Mouse (Mus musculus) hindbrain, embryonic 15.5 days (tissue): ENCODE data around the gene Olfr1029. TPM values are rescaled to one million over a fixed set of nuclear protein-coding genes. Genes with fewer than 3 reads are reported as not detected.
A peak's percentile ranks its signal among the peaks of the same experiment; 100 is the strongest.
"Not testable (repeated sequence)": the region's sequence is repeated elsewhere in the genome, so short reads cannot be mapped to it uniquely, and the experiment has no call there.

Source experiments
- ATAC-seq: fragments of 200-750 bp; cut with Nextera tagmentation; 2 replicates; pipeline ENCODE4 v1.8.0; 2017; ENCODE audit warnings: low read depth, moderate number of reproducible peaks, moderate TSS enrichment; ENCODE audit not compliant: low FRiP score
- H3K27ac ChIP-seq: fragments of 300-500 bp; sonication (generic); replicated peaks from 2 replicates; pipeline ENCODE4 v1.5.1; 2015; ENCODE audit warnings: mild to moderate bottlenecking, inconsistent platforms
- H3K27me3 ChIP-seq: fragments of 300-500 bp; sonication (generic); 2 replicates; pipeline ENCODE4 v1.6.1; 2015; ENCODE audit warnings: control low read depth, inconsistent platforms
- H3K36me3 ChIP-seq: fragments of 300-500 bp; sonication (generic); 2 replicates; pipeline ENCODE4 v1.6.1; 2015; ENCODE audit warnings: control low read depth, inconsistent platforms
- H3K4me1 ChIP-seq: fragments of 300-500 bp; sonication (generic); replicated peaks from 2 replicates; pipeline ENCODE4 v1.6.1; 2015; ENCODE audit warnings: control low read depth, inconsistent platforms
- H3K4me2 ChIP-seq: fragments of 300-500 bp; sonication (generic); 2 replicates; pipeline ENCODE4 v1.6.1; 2015; ENCODE audit warnings: moderate library complexity, mild to moderate bottlenecking, inconsistent platforms
- H3K4me3 ChIP-seq: fragments of 300-500 bp; sonication (generic); 2 replicates; pipeline ENCODE4 v1.5.1; 2015; ENCODE audit warnings: mild to moderate bottlenecking, inconsistent platforms
- H3K9ac ChIP-seq: fragments of 300-500 bp; sonication (generic); 2 replicates; pipeline ENCODE4 v1.6.1; 2015; ENCODE audit warnings: inconsistent platforms
- H3K9me3 ChIP-seq: fragments of 300-500 bp; sonication (generic); 2 replicates; pipeline ENCODE4 v1.6.1; 2016; ENCODE audit warnings: control low read depth, inconsistent platforms
- WGBS: fragments of 180-500 bp; shearing (Covaris S2); methylation state at CpG from one replicate; pipeline ENCODE4 v1.1.7; 2015; 5-methylcytosine and 5-hydroxymethylcytosine counted together
- polyA plus RNA-seq: library from polyadenylated mRNA; unstranded; fragments of >200 nt; fragmentation: Nextera tagmentation; extraction: Ambion mirVana; gene quantifications from 2 replicates; pipeline ENCODE4 v1.2.1, GENCODE M21; 2015

Gene Olfr1029
- polyA plus RNA-seq, result not detected in 2 replicates

- Histone ChIP-seq H3K4me1 (no peaks in the 10 kb centered on the region), H3K9ac (no peak within 1 kb of the TSS), H3K27me3 (no peaks in the 10 kb centered on the region), H3K27ac (no peak within 1 kb of the TSS), H3K36me3 (no peaks in the 10 kb centered on the region), H3K4me2 (no peak within 1 kb of the TSS), H3K9me3 (no peaks in the 10 kb centered on the region), H3K4me3 (no peak within 1 kb of the TSS)
- WGBS, result 80% methylated on average over 2 of the region's 2 CpGs
- no peak for ATAC-seq
These were observed at the start of gene Olfr1029 for GRCm38 (mm10) chr2:85973595-85973994. TSS of gene Olfr1029 (plus strand) at chr2:85973895.

GRCm38 (mm10) chr2:85950137-85950536 lies 23.6 kb upstream of the Olfr1029 start, which contains the start of gene Olfr1028:
TSS of gene Olfr1028 (plus strand) at chr2:85950437.
- H3K36me3 ChIP-seq, result no peaks in the 10 kb centered on the region
- H3K4me3 ChIP-seq, result no peak within 1 kb of the TSS
- no peak within 1 kb of the TSS for H3K27ac ChIP-seq
- H3K4me1 ChIP-seq, result no peaks in the 10 kb centered on the region
- H3K9ac ChIP-seq, result no peak within 1 kb of the TSS
- no peak for ATAC-seq
- 79% methylated on average over 1 of the region's 1 CpGs for WGBS
- H3K9me3 ChIP-seq, result no peaks in the 10 kb centered on the region
- H3K4me2 ChIP-seq, result no peak within 1 kb of the TSS
- H3K27me3 ChIP-seq, result no peaks in the 10 kb centered on the region

- no peaks in the 10 kb centered on the region for H3K27me3 ChIP-seq
- no peak within 1 kb of the TSS for H3K27ac ChIP-seq
- no peaks in the 10 kb centered on the region for H3K36me3 ChIP-seq
- H3K4me2 ChIP-seq, result no peak within 1 kb of the TSS
- no peaks in the 10 kb centered on the region for H3K9me3 ChIP-seq
- H3K4me1 ChIP-seq, result no peaks in the 10 kb centered on the region
- 84% methylated on average over 1 of the region's 1 CpGs for WGBS
- no peak within 1 kb of the TSS for H3K9ac ChIP-seq
- no peak for ATAC-seq
- H3K4me3 ChIP-seq, result no peak within 1 kb of the TSS
These were observed 5.3 kb downstream of the Olfr1029 start, which contains the start of gene Olfr1030 for GRCm38 (mm10) chr2:85978976-85979375. TSS of gene Olfr1030 (plus strand) at chr2:85979276.

- H3K27me3 ChIP-seq, result no peaks in the 10 kb centered on the region
These were observed 16.3 kb downstream of the Olfr1029 start, which contains the start of gene Olfr1031 for GRCm38 (mm10) chr2:85990004-85990403. TSS of gene Olfr1031 (plus strand) at chr2:85990304.

GRCm38 (mm10) chr2:86005240-86005639 lies 31.5 kb downstream of the Olfr1029 start, which contains the start of gene Olfr1032:
TSS of gene Olfr1032 (plus strand) at chr2:86005540.
- H3K27ac ChIP-seq, result no peak within 1 kb of the TSS
- WGBS, result 87% methylated on average over 7 of the region's 7 CpGs
- H3K4me3 ChIP-seq, result no peak within 1 kb of the TSS
- ATAC-seq, result no peak
- H3K4me2 ChIP-seq, result no peak within 1 kb of the TSS
- no peaks in the 10 kb centered on the region for H3K9me3 ChIP-seq
- no peak within 1 kb of the TSS for H3K9ac ChIP-seq
- H3K27me3 ChIP-seq, result no peaks in the 10 kb centered on the region
- no peaks in the 10 kb centered on the region for H3K4me1 ChIP-seq
- H3K36me3 ChIP-seq, result no peaks in the 10 kb centered on the region

More at GRCm38 (mm10) chr2:85990004-85990403, 16.3 kb downstream of the Olfr1029 start, which contains the start of gene Olfr1031:
- Histone ChIP-seq H3K36me3 (no peaks in the 10 kb centered on the region), H3K27ac (no peak within 1 kb of the TSS), H3K4me3 (no peak within 1 kb of the TSS), H3K9ac (no peak within 1 kb of the TSS), H3K9me3 (no peaks in the 10 kb centered on the region), H3K4me2 (no peak within 1 kb of the TSS), H3K4me1 (no peaks in the 10 kb centered on the region)
- 73% methylated on average over 3 of the region's 3 CpGs for WGBS
- no peak for ATAC-seq

- not testable (repeated sequence) for H3K36me3 ChIP-seq, ATAC-seq, H3K27me3 ChIP-seq, H3K9me3 ChIP-seq, H3K4me1 ChIP-seq, H3K27ac ChIP-seq
- WGBS, result 5% methylated on average over 11 of the region's 11 CpGs
- H3K4me2 ChIP-seq, result peak within 1 kb of the TSS; percentile 53
- H3K9ac ChIP-seq, result peak within 1 kb of the TSS; percentile 29; the same call in 1 of the 2 replicates
- peak within 1 kb of the TSS; percentile 37 for H3K4me3 ChIP-seq
These were observed 46.7 kb downstream of the Olfr1029 start, which contains the start of gene Olfr1033 for GRCm38 (mm10) chr2:86020406-86020805. TSS of gene Olfr1033 (plus strand) at chr2:86020633.

GRCm38 (mm10) chr2:86021518-86021917 lies 47.8 kb downstream of the Olfr1029 start:
- not testable (repeated sequence) for H3K27ac ChIP-seq, H3K27me3 ChIP-seq, H3K4me2 ChIP-seq, H3K9ac ChIP-seq, H3K4me3 ChIP-seq, ATAC-seq, H3K4me1 ChIP-seq, H3K36me3 ChIP-seq, H3K9me3 ChIP-seq
- 56% methylated on average over 4 of the region's 9 CpGs for WGBS

Other genes starting within 250 kb of the Olfr1029 start
- not detected in 2 replicates for gene Olfr1012, start 211.1 kb upstream of the Olfr1029 start, polyA plus RNA-seq
- gene Olfr1013, start 206.8 kb upstream of the Olfr1029 start, polyA plus RNA-seq, result not detected in 2 replicates
- gene Olfr1014, start 201.2 kb upstream of the Olfr1029 start, polyA plus RNA-seq, result not detected in 2 replicates
- not detected in 2 replicates for gene Olfr1015, start 191.9 kb upstream of the Olfr1029 start, polyA plus RNA-seq
- not detected in 2 replicates for gene Olfr1016, start 171.4 kb upstream of the Olfr1029 start, polyA plus RNA-seq
- not detected in 2 replicates for gene Olfr1018, start 155.4 kb upstream of the Olfr1029 start, polyA plus RNA-seq
- not detected in 2 replicates for gene Olfr1019, start 128.4 kb upstream of the Olfr1029 start, polyA plus RNA-seq
- gene Olfr1020, start 126.9 kb upstream of the Olfr1029 start, polyA plus RNA-seq, result not detected in 2 replicates
- gene Olfr1022, start 105.3 kb upstream of the Olfr1029 start, polyA plus RNA-seq, result not detected in 2 replicates
- gene Olfr1023, start 88.3 kb upstream of the Olfr1029 start, polyA plus RNA-seq, result not detected in 2 replicates
- not detected in 2 replicates for gene Olfr1024, start 68.8 kb upstream of the Olfr1029 start, polyA plus RNA-seq
- gene Olfr1025-ps1, start 58.7 kb upstream of the Olfr1029 start, polyA plus RNA-seq, result not detected in 2 replicates
- not detected in 2 replicates for gene Olfr1026, start 52.3 kb upstream of the Olfr1029 start, polyA plus RNA-seq
- gene Olfr1028, start 23.5 kb upstream of the Olfr1029 start, polyA plus RNA-seq, result not detected in 2 replicates
- not detected in 2 replicates for gene Olfr1030, start 5.4 kb downstream of the Olfr1029 start, polyA plus RNA-seq
- not detected in 2 replicates for gene Olfr1031, start 16.4 kb downstream of the Olfr1029 start, polyA plus RNA-seq
- not detected in 2 replicates for gene Olfr1032, start 31.6 kb downstream of the Olfr1029 start, polyA plus RNA-seq
- gene Olfr1033, start 46.7 kb downstream of the Olfr1029 start, polyA plus RNA-seq, result 0.25 TPM in 1 of 2 replicates, not detected in the other
- not detected in 2 replicates for gene Olfr1034, start 72.0 kb downstream of the Olfr1029 start, polyA plus RNA-seq
- not detected in 2 replicates for gene Olfr1036, start 100.1 kb downstream of the Olfr1029 start, polyA plus RNA-seq
- not detected in 2 replicates for gene Olfr1037, start 113.5 kb downstream of the Olfr1029 start, polyA plus RNA-seq
- not detected in 2 replicates for gene Olfr1039, start 162.0 kb downstream of the Olfr1029 start, polyA plus RNA-seq
- gene Olfr1040, start 172.8 kb downstream of the Olfr1029 start, polyA plus RNA-seq, result not detected in 2 replicates
- not detected in 2 replicates for gene Olfr1042, start 187.9 kb downstream of the Olfr1029 start, polyA plus RNA-seq
- not detected in 2 replicates for gene Olfr1043, start 193.6 kb downstream of the Olfr1029 start, polyA plus RNA-seq
- gene Olfr1044, start 203.9 kb downstream of the Olfr1029 start, polyA plus RNA-seq, result not detected in 2 replicates
- gene Olfr52, start 211.8 kb downstream of the Olfr1029 start, polyA plus RNA-seq, result not detected in 2 replicates
- not detected in 2 replicates for gene Olfr1045, start 229.1 kb downstream of the Olfr1029 start, polyA plus RNA-seq
- gene Olfr1046, start 245.4 kb downstream of the Olfr1029 start, polyA plus RNA-seq, result not detected in 2 replicates